Mouse (Mus musculus): ENCODE results near the gene Spata22.
"Not testable (repeated sequence)": the region's sequence is repeated elsewhere in the genome, so short reads cannot be mapped to it uniquely, and the experiment has no call there.

Gene Spata22

DNA sequence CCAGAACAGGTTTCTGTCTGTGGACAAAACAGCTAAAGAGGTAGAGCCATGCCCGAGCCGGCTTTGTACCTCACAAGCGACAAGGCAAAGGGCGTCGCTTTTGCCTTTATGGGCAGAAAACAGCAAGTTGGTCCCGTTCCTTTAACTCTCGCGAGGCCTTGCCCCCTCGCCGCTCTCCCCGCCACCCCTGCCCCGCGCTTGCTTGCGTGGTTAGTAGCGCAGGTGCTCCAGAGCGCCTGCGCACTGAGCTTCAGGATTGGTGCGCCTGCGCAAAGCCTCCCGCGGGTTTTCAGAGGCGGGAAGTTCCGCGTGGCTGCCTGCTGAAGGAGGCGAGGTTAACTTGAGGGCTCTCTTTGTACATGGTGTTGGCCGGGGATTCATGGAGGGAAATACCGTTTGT is at the start of gene Spata22, which contains the start of the genes Aspa and Gm49340:
Spata22 (plus strand) TSS at position 300 of the 400 bp plus-strand sequence.
Aspa (minus strand) TSS at position 155 of the 400 bp plus-strand sequence.
Gm49340 (plus strand) TSS at position 300 of the 400 bp plus-strand sequence.
- no peak for DNase-seq

GRCm38 (mm10) chr11:73280710-73281109 is 48.8 kb upstream of the Spata22 start:
- peak; percentile 10 for DNase-seq

GRCm38 (mm10) chr11:73281528-73282027 is 48.0 kb upstream of the Spata22 start:
- DNase-seq, result peak; percentile 54

- DNase-seq, result peak; percentile 72
Measured at GRCm38 (mm10) chr11:73283369-73283768, 46.2 kb upstream of the Spata22 start.

GRCm38 (mm10) chr11:73283926-73284325 is 45.6 kb upstream of the Spata22 start:
- no peak for DNase-seq

GRCm38 (mm10) chr11:73284351-73284750 is 45.2 kb upstream of the Spata22 start:
- no peak for DNase-seq

DNA sequence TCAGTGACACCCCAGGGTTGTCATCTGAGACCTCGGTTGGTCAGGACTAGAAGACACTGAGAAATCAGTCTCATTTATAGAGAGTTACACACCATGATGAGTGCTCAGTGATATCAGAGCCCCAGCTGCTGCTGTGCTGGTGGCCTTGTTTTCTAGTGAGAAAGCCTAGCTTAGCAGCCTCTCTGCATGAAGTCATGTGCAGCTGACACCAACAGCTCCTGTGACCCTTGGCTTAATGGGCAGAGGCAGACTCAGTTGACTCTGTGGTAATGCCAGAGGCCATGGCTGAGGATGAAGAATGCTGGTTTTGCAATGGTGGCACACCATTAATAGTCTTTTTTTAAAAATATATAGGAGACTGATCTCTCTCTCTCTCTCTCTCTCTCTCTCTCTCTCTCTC is 39.9 kb upstream of the Spata22 start:
- DNase-seq, result no peak

DNA sequence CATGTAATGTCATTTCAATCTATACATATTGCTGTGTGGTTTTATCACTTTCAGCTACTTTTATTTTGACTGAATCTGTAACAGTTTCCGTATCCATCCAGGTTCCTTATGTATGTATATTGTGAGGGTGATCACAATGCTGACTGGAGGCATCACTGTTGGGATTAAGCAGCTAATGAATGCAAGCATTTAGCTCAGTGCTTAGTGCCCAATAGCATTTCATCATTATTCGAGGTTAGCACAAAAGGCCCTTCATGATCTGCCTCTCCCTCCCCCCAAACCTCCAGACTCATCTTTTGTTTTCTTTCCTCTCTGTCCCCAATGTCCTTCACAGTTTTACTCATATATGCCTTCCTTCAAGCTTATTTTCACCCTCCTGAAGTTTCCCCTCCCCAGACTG is 26.4 kb upstream of the Spata22 start:
- DNase-seq, result no peak

- no peak for DNase-seq
Measured at GRCm38 (mm10) chr11:73315961-73316360, 13.6 kb upstream of the Spata22 start.

GRCm38 (mm10) chr11:73318581-73318980 is 11.0 kb upstream of the Spata22 start:
- not testable (repeated sequence) for DNase-seq

DNA sequence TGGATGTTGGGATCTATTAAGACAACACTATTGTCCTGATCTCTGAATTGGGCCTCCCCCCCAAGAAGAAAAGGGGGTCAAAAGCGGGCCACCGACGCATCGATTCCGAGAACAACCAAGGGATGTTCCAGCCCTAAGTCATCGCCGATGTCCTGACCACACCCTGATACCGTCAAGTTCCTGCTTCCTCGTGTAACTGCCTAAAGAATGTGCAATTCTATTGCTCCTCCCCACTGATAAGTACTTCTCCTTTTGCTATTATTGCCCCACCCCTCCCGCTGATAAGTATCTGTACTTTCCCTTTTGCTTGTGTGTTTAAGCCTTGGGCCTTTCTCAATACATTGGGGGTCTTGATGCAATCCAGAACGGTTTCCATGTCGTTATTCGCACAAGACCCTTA is 8.5 kb upstream of the Spata22 start:
- DNase-seq, result not testable (repeated sequence)

DNA sequence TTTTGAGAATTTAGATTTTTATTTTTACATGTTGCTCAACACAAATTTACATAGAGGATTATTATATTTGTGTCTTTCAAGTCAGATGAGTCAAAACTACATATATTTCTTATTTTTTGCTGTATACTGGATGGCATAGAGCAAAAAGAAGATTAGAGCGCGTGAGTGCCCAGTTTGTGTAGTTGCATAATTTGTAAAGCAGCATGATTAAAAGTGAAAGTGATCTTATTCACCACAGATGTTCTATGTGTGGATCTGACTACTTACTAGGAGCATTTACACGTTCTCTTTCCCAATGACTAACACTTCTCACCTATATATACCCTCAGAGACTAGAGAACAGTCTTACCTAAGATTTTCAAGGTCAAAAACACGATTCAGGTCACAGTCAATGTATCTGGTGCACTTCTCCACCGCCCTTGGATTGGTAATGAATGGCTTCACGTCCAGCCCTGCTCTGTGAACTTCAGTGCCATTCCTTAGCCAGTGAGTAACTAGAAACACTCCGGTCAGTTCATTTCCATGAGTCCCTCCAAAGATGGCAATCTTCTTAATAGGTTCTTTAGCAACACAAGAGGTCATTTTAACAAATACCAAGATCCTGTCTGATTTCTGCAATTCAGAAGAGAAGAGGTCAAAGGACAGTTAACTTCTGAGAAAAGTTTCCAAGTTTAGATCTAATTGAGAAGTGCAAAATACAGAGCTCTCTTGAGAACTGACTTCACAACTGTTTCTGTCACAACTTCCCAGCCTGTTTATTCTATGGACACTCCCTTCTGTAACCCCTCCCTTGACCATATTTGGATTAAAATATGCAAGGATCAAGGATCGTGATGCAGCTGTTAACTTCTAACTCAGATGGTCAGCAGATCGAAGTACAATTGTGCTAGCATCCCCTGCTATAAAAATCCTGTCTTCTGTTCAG is 5.4 kb upstream of the Spata22 start:
- no peak for DNase-seq

DNA sequence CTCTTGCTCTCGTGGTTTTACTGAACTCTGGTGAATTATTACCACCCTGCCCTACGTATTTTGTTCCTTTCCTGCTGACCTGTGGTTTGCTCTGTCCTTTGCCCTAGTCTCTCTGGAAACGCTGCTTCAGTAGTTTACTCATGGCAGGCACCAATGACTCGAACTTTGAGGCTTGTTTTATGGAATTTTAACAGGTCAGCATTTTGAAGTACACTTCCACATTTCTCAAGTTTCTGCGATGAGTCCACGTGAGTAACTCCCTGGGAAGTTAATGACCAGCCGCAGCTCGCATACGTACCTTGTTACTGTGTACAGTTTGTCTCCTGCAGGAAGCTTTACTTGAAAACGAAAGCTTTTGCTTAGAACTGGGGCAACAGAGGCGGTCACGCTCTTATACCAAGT is 3.1 kb upstream of the Spata22 start:
- DNase-seq, result peak; percentile 8

GRCm38 (mm10) chr11:73327361-73327760 is 2.2 kb upstream of the Spata22 start:
- DNase-seq, result no peak

DNA sequence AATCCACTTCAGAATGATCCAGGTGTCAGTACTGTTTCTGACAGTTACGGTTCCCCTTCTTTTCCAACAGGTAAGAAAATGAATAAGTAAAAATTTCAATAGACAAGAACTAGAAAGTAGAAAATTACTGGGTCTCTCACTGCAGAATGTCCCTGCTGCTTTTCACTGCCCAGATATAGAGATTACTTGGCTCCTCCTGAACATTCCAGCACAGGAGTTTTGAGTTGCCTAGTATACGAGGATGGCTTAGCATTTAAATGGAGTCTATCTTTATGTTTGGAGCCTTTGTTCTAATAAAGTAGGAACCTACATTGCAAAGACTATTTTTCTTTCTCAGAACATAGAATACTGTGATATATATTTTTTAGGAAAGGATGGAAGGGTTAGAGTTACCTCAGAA is 3.8 kb downstream of the Spata22 start:
- DNase-seq, result no peak

- no peak for DNase-seq
Measured at GRCm38 (mm10) chr11:73336919-73337318, 7.4 kb downstream of the Spata22 start.

GRCm38 (mm10) chr11:73350483-73350882 is 20.9 kb downstream of the Spata22 start, which contains the start of gene Olfr20:
Olfr20 (plus strand) TSS chr11:73350783.
- no peak for DNase-seq

DNA sequence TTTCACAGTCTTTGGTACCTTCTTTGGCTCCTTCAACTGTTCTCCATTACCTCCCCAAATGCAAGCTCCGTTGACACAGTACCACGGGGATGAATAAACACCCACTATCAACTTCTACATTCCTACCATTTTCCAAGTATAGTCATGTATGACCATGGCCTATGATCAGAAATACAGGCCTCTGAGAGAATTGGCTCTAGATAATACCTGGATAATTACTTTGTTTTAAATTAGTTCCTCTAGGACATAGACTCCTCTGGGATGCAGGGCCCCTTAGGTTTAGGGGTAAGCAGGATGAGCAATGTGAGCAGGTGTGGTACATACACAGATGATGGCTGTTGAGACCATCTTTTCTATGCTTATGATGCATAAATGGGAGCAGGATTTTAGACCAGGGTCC is 41.4 kb downstream of the Spata22 start, which contains the start of gene Olfr376:
Olfr376 (plus strand) TSS at position 301 of the 400 bp plus-strand sequence.
- DNase-seq, result no peak

GRCm38 (mm10) chr11:73395374-73395773 is 65.8 kb downstream of the Spata22 start:
- DNase-seq, result no peak
